Mouse (Mus musculus): ENCODE results near the gene Cdc42ep3. TPM values are rescaled to one million over a fixed set of nuclear protein-coding genes. Genes with fewer than 3 reads are reported as not detected.

The Cdc42ep3 gene
- polyA plus RNA-seq, 1 experiment from 2014 or later: 20.7 TPM

- H3K27ac ChIP-seq (ENCODE audit: low read depth, low read length): no peak overlapping the region
- 82% methylated on average over 4 of the region's 4 CpGs for WGBS
- H3K36me3 ChIP-seq (ENCODE audit: control insufficient read depth, insufficient read depth, low read length): no peaks in the 10 kb centered on the region
- no peak overlapping the region for H3K9ac ChIP-seq (ENCODE audit: low read length)
- DNase-seq (ENCODE audit: low spot score) (no peak), ATAC-seq (replicated peaks; ENCODE audit: low FRiP score) (no peak)
- H3K27me3 ChIP-seq (ENCODE audit: control insufficient read depth, insufficient read depth, low read length): peaks cover 4% of the 10 kb centered on the region
- H3K4me3 ChIP-seq (ENCODE audit: low read depth, low read length): no peak overlapping the region
- no peak overlapping the region for H3K4me2 ChIP-seq (ENCODE audit: low read depth, low read length, severe bottlenecking)
- H3K4me1 ChIP-seq (replicated peaks; ENCODE audit: control insufficient read depth, insufficient read depth, low read length): peaks cover 5% of the 10 kb centered on the region; the same call in 1 of the 2 replicates
- no peaks in the 10 kb centered on the region for H3K9me3 ChIP-seq (ENCODE audit: control insufficient read depth, low read length)
Measured at GRCm38 (mm10) chr17:79349371-79349770, 5.5 kb downstream of the Cdc42ep3 start.

DNA sequence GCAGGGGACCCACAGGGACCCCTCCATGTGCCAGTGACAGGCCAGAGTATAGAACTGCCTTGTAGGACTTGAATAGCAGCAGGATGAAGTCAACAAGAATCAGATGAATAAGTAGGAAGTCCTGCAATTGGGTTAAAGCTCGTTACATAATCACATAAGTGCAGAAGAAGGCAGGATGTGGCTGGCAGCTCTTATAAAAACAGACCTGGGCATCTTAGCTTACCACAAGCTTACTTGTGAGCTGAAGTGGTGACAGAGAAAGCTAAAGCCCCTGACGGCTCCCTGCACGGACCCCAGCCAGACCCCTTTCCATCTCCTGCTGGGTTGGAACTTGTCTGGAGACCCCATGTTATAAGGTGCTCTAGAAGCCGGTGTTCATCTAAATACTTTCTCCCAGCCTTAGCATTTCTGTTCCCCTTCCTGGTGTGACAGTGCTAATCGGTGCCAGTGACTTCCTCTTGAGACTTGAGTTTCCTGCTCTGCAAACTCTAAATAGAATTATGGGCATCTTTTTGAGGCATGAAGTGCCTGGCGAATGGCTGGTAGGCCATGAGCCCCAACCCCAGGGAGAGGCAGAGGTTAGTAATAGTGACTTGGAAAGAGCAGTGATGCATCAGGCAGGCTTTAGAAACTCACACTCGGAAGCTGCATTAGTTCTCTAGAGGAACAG, 6.8 kb downstream of the Cdc42ep3 start:
- Histone ChIP-seq H3K36me3 (ENCODE audit: control insufficient read depth, insufficient read depth, low read length) (no peaks in the 10 kb centered on the region), H3K27me3 (ENCODE audit: control insufficient read depth, insufficient read depth, low read length) (no peaks in the 10 kb centered on the region), H3K4me2 (ENCODE audit: low read depth, low read length, severe bottlenecking) (no peak overlapping the region), H3K9me3 (ENCODE audit: control insufficient read depth, low read length) (no peaks in the 10 kb centered on the region), H3K9ac (ENCODE audit: low read length) (no peak overlapping the region), H3K4me3 (ENCODE audit: low read depth, low read length) (no peak overlapping the region), H3K27ac (ENCODE audit: low read depth, low read length) (no peak overlapping the region), H3K4me1 (replicated peaks; ENCODE audit: control insufficient read depth, insufficient read depth, low read length) (no peaks in the 10 kb centered on the region; the same call in 1 of the 2 replicates)
- ATAC-seq (replicated peaks; ENCODE audit: low FRiP score) (no peak), DNase-seq (ENCODE audit: low spot score) (no peak)
- 82% methylated on average over 7 of the region's 7 CpGs for WGBS

- Histone ChIP-seq H3K27me3 (ENCODE audit: control insufficient read depth, insufficient read depth, low read length) (no peaks in the 10 kb centered on the region), H3K9me3 (ENCODE audit: control insufficient read depth, low read length) (no peaks in the 10 kb centered on the region), H3K36me3 (ENCODE audit: control insufficient read depth, insufficient read depth, low read length) (no peaks in the 10 kb centered on the region), H3K9ac (ENCODE audit: low read length) (no peak overlapping the region), H3K4me3 (ENCODE audit: low read depth, low read length) (no peak overlapping the region), H3K4me1 (replicated peaks; ENCODE audit: control insufficient read depth, insufficient read depth, low read length) (no peaks in the 10 kb centered on the region), H3K27ac (ENCODE audit: low read depth, low read length) (no peak overlapping the region), H3K4me2 (ENCODE audit: low read depth, low read length, severe bottlenecking) (no peak overlapping the region)
- WGBS: 91% methylated on average over 4 of the region's 4 CpGs
- ATAC-seq (replicated peaks; ENCODE audit: low FRiP score): no peak
- DNase-seq (ENCODE audit: low spot score): no peak
Measured at GRCm38 (mm10) chr17:79347291-79347690, 7.6 kb downstream of the Cdc42ep3 start.

GRCm38 (mm10) chr17:79345001-79345709, 9.7 kb downstream of the Cdc42ep3 start:
- H3K36me3 ChIP-seq (ENCODE audit: control insufficient read depth, insufficient read depth, low read length): no peaks in the 10 kb centered on the region
- no peaks in the 10 kb centered on the region for H3K9me3 ChIP-seq (ENCODE audit: control insufficient read depth, low read length)
- H3K4me2 ChIP-seq (ENCODE audit: low read depth, low read length, severe bottlenecking): no peak overlapping the region
- H3K4me1 ChIP-seq (replicated peaks; ENCODE audit: control insufficient read depth, insufficient read depth, low read length): no peaks in the 10 kb centered on the region
- ATAC-seq (replicated peaks; ENCODE audit: low FRiP score) (no peak), DNase-seq (ENCODE audit: low spot score) (no peak)
- H3K4me3 ChIP-seq (ENCODE audit: low read depth, low read length): no peak overlapping the region
- H3K9ac ChIP-seq (ENCODE audit: low read length): no peak overlapping the region
- no peaks in the 10 kb centered on the region for H3K27me3 ChIP-seq (ENCODE audit: control insufficient read depth, insufficient read depth, low read length)
- 88% methylated on average over 25 of the region's 25 CpGs for WGBS
- H3K27ac ChIP-seq (ENCODE audit: low read depth, low read length): no peak overlapping the region

- Histone ChIP-seq H3K36me3 (ENCODE audit: control insufficient read depth, insufficient read depth, low read length) (no peaks in the 10 kb centered on the region), H3K9me3 (ENCODE audit: control insufficient read depth, low read length) (no peaks in the 10 kb centered on the region), H3K4me1 (replicated peaks; ENCODE audit: control insufficient read depth, insufficient read depth, low read length) (no peaks in the 10 kb centered on the region), H3K27me3 (ENCODE audit: control insufficient read depth, insufficient read depth, low read length) (no peaks in the 10 kb centered on the region), H3K4me2 (ENCODE audit: low read depth, low read length, severe bottlenecking) (no peak overlapping the region), H3K4me3 (ENCODE audit: low read depth, low read length) (no peak overlapping the region), H3K27ac (ENCODE audit: low read depth, low read length) (no peak overlapping the region), H3K9ac (ENCODE audit: low read length) (no peak overlapping the region)
- ATAC-seq (replicated peaks; ENCODE audit: low FRiP score) (no peak), DNase-seq (ENCODE audit: low spot score) (no peak)
- 64% methylated on average over 5 of the region's 5 CpGs for WGBS
Measured at GRCm38 (mm10) chr17:79343334-79343946, 11.5 kb downstream of the Cdc42ep3 start.

DNA sequence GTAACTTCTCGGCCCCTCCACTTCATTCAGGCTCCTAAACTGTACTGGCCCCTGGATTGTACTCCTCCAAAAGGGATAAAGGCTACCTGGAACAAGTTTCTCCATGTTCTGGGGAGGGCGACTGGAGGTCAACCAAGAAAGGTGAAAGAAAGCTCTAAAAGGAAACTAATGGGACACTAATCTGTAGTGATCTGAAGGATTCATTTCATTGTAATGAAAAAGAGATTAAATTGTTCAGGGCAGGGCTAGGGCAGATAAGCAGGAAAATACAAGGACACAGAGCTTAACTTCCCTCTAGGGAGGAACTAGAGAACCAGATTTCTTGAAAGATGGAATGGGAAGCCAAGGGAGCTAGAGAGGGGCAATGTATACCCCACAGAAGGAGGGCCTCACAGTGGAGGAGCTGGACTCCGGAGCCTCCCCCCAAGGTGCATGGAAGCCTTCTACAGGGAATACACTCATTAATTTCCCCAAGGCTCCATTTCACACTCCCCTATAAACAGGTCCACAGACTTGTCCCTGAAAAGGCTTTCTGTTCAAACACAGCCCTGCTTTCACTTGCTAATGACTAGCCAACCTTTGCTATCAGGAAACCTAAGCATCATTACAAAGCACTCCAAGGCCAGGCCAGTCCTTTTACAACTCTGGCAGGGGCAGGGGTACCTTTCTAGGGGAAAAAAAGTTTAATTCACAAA, 12.1 kb downstream of the Cdc42ep3 start:
- no peaks in the 10 kb centered on the region for H3K27me3 ChIP-seq (ENCODE audit: control insufficient read depth, insufficient read depth, low read length)
- no peak overlapping the region for H3K4me2 ChIP-seq (ENCODE audit: low read depth, low read length, severe bottlenecking)
- no peaks in the 10 kb centered on the region for H3K36me3 ChIP-seq (ENCODE audit: control insufficient read depth, insufficient read depth, low read length)
- H3K4me1 ChIP-seq (replicated peaks; ENCODE audit: control insufficient read depth, insufficient read depth, low read length): no peaks in the 10 kb centered on the region
- 41% methylated on average over 3 of the region's 3 CpGs for WGBS
- DNase-seq (ENCODE audit: low spot score): no peak
- H3K27ac ChIP-seq (ENCODE audit: low read depth, low read length): no peak overlapping the region
- H3K4me3 ChIP-seq (ENCODE audit: low read depth, low read length): no peak overlapping the region
- no peaks in the 10 kb centered on the region for H3K9me3 ChIP-seq (ENCODE audit: control insufficient read depth, low read length)
- no peak for ATAC-seq (replicated peaks; ENCODE audit: low FRiP score)
- H3K9ac ChIP-seq (ENCODE audit: low read length): no peak overlapping the region

DNA sequence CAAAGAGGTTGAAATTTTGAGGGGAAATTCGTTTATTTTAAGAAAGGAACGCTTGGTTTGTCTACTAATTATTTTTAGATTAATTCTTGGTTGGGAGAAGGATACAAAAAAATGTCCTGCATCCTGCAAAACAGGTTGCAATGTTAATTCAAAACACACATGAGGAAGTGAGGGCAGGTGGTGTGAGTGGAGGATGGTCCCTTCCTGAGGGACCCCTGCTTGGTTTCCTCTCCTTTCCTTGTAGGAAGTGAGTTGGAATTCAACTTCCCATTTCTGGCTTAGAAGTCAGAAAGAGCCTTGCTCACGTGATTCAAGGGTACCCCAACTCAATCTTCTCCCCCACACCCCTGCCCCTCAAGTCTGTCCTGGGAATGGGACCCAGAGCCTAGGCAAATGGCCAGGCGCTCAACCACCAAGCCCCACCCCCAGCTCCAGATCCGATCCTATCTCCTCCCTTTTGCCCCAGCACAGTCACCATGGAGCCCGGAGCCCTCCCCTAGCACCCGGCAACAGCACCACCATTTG, 12.9 kb downstream of the Cdc42ep3 start:
- 81% methylated on average over 7 of the region's 7 CpGs for WGBS
- DNase-seq (ENCODE audit: low spot score) (no peak), ATAC-seq (replicated peaks; ENCODE audit: low FRiP score) (no peak)
- Histone ChIP-seq H3K9me3 (ENCODE audit: control insufficient read depth, low read length) (no peaks in the 10 kb centered on the region), H3K4me2 (ENCODE audit: low read depth, low read length, severe bottlenecking) (no peak overlapping the region), H3K27me3 (ENCODE audit: control insufficient read depth, insufficient read depth, low read length) (no peaks in the 10 kb centered on the region), H3K4me3 (ENCODE audit: low read depth, low read length) (no peak overlapping the region), H3K4me1 (replicated peaks; ENCODE audit: control insufficient read depth, insufficient read depth, low read length) (no peaks in the 10 kb centered on the region), H3K27ac (ENCODE audit: low read depth, low read length) (no peak overlapping the region), H3K9ac (ENCODE audit: low read length) (no peak overlapping the region), H3K36me3 (ENCODE audit: control insufficient read depth, insufficient read depth, low read length) (no peaks in the 10 kb centered on the region)

DNA sequence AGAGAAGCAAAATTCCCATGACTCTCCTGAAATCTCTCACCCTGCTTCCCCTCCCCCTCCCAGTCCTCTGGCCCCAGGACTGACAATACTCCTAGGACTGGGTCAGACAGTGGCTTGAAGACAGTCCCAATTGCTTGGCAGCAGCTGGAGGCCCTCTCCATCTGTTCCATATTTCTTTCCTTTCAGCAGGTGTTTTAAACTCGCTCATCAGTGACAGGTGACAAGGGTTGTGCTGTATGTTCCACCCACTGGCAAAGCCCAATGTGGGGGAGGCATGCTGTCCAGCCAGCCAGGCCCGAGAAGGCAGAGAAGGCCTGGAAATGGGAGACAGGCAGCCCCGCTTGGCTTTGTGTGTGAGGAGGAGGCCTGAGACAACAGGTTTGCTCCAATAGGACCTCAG, 17.4 kb downstream of the Cdc42ep3 start:
- WGBS: 79% methylated on average over 3 of the region's 3 CpGs
- no peak overlapping the region for H3K27ac ChIP-seq (ENCODE audit: low read depth, low read length)
- ATAC-seq (replicated peaks; ENCODE audit: low FRiP score): no peak
- no peak overlapping the region for H3K9ac ChIP-seq (ENCODE audit: low read length)
- H3K27me3 ChIP-seq (ENCODE audit: control insufficient read depth, insufficient read depth, low read length): no peaks in the 10 kb centered on the region
- no peaks in the 10 kb centered on the region for H3K4me1 ChIP-seq (replicated peaks; ENCODE audit: control insufficient read depth, insufficient read depth, low read length)
- H3K4me2 ChIP-seq (ENCODE audit: low read depth, low read length, severe bottlenecking): no peak overlapping the region
- DNase-seq (ENCODE audit: low spot score): no peak
- H3K9me3 ChIP-seq (ENCODE audit: control insufficient read depth, low read length): no peaks in the 10 kb centered on the region
- H3K4me3 ChIP-seq (ENCODE audit: low read depth, low read length): no peak overlapping the region
- no peaks in the 10 kb centered on the region for H3K36me3 ChIP-seq (ENCODE audit: control insufficient read depth, insufficient read depth, low read length)

Data from forebrain, embryonic 11.5 days (tissue).